Mouse (Mus musculus): Measurements from ENCODE around the gene Ift80.
"Not testable (repeated sequence)": the region's sequence is repeated elsewhere in the genome, so short reads cannot be mapped to it uniquely, and the experiment has no call there.

Gene Ift80

DNA sequence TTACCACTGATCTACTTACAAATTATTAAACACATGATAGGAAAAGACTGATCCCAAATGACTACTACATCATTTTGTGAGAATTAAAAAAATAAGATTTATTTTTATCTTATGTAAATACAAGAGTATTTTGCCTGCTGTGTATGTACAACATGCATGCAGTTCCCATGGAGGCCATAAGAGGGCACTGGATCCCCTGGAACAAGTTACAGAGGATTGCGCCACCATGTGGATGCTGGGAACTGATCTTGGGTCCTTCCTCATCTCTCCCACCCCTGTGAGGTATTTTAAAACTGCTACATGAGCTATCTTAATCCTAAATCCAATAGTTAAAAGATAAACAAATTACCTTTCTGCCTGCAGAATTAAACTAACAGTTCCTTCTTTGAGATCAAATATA is 68.9 kb downstream of the Ift80 start:
- DNase-seq (ENCODE audit: low spot score in 2 of 2) = no peak

DNA sequence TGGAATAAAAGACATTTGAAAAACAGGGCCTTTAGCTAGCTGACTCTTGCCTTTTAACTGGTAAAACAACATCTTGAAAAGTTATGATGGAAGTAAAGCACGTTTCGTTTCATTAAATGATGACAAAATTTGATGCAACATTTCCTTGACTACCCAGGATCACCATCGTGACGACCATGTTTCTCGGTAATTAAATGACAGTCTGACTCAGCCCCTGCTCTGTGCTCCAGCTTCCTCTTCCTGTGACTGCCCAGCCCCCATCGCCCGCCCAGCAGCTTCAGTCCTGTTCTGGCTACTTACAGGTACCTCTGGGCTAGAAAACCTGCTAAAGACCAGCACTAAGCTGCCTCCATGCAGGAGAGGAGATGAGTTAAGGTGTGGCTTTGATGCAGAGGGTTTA is 70.1 kb downstream of the Ift80 start:
- no peak for DNase-seq (ENCODE audit: low spot score in 2 of 2)

DNA sequence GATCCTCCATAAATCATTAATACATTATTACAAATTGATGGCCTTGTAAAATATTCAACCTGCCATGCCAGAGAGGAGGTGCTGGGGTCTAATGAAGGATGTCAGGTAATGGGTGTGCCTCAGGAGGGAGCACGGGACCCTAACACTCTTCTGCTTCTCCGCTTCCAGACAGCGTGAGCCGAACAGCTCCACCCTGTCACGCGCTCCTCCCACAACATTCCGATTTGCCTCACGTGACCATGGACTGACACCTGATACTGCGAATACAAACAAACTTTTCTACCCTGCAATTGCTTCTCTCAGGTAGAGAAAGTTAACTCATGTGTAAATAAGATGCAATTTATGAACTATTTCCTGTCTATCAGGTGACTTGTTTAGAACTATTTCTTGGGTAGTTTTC is 75.8 kb downstream of the Ift80 start:
- DNase-seq (ENCODE audit: low spot score in 2 of 2) = no peak

DNA sequence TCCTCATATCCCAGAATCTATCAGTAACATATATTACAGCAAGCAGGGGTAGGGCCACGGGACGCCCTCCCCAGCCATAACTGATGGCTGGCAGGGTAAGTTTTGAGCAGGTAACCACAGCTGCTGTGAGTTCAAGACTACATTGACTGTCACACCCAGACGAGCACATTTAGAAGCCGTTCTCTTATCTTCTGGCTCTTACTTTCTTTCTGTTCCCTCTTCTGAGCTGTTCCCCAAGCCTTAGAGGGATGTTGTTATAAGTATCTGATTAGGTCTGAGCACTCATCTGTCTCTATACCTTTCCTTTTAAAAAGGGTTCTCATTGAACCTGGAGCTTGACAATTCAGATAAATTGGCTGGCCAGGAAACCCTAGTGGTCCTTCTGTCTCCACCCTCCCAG is 96.9 kb downstream of the Ift80 start:
- no peak for DNase-seq (ENCODE audit: low spot score in 2 of 2)

DNA sequence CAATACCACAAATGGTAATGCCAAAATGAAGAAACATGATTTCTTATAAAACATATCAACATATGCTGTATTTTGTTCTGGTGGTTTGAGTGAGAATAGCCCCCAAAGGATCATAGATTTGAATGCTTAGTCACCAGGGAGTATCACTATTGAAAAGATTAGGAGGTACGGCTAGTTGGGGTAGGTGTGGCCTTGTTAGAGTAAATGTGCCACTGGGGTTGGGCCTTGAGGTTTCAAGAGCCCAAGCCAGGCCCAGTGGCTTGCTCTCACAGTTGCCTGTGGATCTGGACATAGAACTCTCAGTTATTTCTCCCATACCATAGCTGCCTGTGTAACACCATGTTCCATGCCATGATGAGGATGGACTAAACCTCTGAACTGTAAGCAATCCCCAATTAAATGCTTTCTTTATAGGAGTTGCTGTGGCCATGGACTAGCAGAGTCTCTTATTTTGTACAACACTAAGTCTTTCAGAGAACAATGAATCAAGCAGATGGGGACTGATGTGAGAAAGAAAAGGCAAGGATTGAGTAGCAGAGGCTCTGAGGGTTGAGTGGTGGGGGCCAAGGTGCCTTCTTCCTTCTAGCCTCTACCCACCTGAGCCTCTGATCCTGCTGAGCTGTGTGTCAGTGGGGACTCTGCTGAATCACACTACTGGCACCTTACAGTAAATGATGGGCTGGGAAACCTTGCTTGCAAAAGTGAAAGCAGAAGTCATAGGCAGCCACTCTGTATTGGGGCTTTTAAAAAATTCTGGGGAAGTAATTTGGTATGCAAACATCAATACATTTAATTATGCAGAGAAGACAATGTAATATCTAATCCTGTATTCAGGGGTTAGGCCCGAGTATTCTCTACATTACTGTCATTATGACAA is 99.2 kb downstream of the Ift80 start:
- DNase-seq (ENCODE audit: low spot score in 2 of 2) = no peak

DNA sequence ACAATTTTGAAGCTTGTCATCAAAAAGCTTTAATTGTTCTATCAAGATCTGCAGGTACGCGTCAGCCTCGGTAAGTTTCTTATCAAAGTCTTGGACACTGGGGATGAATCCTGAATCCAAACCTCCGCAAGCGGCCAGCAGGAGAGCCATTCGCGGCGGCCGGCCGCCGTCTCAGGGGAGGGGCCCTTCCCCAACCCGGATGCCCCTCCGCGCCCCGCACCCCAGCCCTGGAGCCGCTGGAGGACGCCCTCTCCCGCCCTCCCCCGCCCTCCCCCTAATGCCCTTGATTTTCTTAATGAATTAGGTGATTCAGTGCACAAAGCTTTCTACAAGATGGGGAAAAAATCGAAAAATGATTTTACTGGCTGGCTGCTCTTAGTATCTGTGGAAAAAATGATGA is 101.7 kb downstream of the Ift80 start:
- DNase-seq (ENCODE audit: low spot score in 2 of 2) = not testable (repeated sequence)

DNA sequence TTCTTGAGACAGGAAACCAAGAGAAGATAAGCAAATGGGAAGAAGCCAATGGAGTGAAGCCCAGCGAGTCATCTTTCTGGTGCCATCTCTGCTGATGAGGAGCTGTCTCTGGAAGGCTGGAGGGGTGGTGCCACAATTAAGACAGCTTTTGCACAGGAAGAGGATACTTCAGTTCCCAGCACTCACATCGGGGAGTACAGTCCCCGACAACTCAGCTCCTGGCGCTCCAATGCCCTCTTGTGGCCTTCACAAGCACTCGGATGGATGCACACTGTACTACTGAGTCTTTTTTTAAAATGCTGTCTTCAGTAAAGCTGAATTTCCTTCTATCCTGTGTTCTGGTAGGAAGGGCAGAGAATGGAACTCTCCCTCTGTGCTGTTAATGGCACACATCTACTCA is 107.2 kb downstream of the Ift80 start:
- no peak for DNase-seq (ENCODE audit: low spot score in 2 of 2)

DNA sequence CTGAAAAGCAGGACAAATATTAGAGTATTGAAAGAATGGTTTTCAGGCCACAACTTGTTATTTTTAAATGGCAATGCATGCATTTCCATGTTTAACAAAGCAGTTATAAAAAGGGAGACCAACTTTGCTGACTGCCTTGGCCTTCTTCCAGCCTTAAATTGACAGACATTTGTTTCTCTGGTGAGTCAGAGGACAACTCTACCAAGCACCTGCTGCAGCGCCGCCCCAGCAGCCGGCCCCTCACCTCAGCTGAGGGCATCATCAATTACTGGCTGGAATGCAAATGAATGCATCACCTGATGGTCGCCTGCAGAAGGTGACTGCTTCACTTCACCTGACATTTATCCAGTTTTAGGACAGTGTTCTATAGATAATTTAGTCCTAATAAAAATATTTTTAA is 108.9 kb downstream of the Ift80 start:
- no peak for DNase-seq (ENCODE audit: low spot score in 2 of 2)

DNA sequence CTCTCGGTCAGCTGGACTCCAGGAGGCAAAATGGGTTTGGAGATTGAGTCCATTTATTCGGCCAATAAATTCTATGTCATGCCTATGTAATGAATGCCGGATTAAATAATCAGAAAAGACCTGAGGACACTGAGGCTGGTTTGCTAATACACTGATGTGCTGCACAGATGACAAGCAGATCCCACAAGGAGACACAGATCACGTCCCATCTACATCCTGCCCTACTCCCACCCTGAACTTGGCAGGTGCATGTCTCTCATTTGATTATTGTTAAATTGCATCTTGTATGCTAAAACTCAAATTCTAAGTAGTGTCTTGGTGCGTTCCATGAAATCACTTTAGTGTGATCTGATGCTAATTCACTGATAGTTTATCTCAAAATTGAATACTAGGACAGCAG is 117.5 kb downstream of the Ift80 start:
- DNase-seq (ENCODE audit: low spot score in 2 of 2) = no peak

DNA sequence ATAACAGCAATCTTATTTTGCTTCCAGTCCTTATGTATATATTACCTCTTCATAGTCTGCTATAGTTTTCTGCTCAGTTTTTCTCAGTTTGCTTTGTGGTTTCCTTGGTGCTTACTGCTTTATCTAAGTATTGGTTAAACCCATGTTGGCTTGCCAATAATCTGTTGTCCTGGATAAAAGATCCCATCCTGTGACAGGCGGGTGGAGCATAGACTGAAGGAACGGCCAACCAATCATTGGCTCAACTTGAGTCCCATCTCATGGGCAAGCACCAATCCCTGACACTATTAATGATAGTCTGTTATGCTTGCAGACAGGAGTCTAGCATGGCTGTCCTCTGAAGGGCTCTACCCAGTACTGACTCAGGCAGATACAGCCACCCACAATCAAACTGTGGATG is 130.3 kb downstream of the Ift80 start:
- DNase-seq (ENCODE audit: low spot score in 2 of 2) = no peak

DNA sequence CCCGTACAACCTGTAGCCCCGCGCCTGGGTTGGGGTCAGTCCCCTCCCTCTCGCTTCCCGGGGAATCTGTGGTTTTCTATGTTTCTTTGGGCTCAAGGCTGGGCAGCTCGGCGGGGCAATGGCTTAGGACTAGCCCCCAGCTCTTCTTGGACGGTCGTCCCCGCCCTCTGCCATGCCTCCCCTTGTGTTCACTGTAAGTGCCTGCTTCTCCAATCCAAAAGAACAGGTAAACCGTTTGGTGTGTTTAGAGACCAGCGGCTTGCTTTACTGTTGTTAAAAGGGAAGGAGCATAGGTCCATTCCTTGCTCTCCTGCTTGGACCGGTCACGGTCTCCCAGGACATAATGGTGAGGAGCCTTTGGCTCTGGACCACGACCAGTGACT is 133.8 kb downstream of the Ift80 start:
- DNase-seq (ENCODE audit: low spot score in 2 of 2) = peak in 1 of 2 experiments; percentile 10

DNA sequence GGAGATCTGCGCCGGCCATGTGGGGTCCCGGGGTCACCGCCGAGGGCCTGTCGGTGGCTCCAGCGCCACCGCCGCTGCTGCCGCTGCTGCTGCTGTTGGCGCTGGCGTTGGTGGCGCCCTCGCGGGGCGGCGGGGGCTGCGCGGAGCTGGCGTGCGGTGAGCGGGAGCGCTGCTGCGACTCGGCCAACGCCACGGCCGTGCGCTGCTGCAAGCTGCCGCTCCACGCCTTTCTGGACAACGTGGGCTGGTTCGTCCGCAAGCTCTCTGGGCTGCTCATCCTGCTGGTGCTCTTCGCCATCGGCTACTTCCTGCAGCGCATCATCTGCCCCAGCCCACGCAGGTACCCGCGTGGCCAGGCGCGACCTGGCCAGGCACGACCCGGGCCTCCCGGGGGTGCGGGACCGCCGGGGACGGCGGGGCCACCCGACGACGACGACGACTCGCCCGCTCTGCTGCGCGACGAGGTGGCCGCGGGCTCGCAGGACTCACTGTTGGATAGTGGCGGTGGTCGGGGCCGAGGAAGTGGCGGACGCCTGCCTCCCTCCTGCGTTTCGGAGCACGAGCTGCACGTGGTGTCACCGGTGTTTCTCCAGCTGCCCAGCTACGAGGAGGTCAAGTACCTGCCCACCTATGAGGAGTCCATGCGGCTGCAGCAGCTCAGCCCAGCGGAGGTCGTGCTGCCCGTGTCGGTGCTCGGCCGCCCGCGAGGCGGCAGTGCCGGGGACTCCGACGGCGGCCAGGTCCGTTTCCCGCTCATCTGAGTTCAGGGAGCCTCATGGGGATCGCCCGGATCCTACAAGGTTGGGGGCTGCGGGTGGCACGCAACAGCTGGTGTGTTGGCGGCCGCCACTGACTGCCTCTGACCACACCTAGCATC is 134.4 kb downstream of the Ift80 start:
- DNase-seq (ENCODE audit: low spot score in 2 of 2) = peak; percentile 16 to 22

DNA sequence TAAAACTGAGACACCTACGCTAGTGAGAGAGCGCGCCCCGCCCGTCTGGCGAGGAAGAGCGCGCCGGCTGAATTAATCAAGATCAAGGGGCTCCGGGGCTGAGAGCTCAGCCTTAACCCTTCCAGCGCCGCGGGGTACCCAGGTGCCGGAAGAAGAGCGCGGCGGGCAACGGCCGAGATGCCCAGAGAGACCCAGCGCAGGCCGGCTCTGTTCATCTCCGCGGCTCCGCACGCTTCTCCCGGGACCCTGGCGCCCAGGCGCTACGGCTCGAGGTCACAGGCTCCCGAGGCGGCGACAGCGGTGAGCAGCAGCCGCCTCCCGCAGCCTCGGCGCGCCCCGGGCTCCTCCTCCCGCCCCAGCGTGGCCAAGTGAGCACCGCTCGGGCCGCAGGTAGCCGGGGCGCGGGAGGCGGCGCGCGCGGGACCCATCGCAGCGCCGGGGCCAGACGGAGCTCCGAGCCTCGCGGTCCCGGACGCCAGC is 135.1 kb downstream of the Ift80 start, which contains the start of gene 1110032F04Rik:
1110032F04Rik (plus strand) TSS at position 376 of the 480 bp plus-strand sequence.
- peak; percentile 27 to 42 for DNase-seq (ENCODE audit: low spot score in 2 of 2)

DNA sequence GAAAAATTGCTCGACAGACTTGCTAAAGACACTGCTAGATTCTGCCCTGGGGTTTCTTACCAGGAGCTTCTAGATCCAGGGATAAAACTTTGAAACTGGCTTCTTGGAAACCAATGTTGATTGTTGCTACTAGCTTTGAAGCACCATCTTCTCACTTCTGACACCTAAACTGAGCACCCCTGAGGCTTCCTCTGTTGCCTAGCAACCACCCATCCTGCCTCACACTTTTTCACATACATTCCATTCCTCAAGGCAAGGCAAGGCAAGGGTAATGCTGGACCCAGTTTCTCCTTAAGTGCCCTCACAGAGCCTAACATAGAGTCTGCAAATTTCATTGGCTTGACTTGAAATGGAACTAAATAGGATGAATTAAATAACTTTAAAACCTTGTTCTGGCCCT is 152.0 kb downstream of the Ift80 start:
- no peak for DNase-seq (ENCODE audit: low spot score in 2 of 2)

DNA sequence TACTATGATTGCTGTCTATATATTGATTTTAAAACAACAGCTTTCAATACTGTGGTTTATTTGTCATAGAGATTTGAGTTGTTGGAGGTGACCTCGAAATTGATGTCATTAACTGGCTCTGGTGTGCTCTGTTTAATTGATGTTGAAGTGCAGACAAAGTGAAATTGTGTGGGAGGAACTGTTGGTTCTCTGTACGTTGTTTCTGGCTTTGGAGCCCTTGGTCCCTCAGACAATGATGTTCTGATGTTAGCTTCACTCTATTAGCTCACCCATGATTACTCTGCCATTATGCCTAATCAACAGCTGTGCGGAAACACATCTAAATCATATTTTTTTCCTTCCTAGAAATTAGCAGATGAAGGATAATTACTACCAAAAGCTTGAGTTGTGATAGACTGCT is 156.0 kb downstream of the Ift80 start:
- no peak for DNase-seq (ENCODE audit: low spot score in 2 of 2)

DNA sequence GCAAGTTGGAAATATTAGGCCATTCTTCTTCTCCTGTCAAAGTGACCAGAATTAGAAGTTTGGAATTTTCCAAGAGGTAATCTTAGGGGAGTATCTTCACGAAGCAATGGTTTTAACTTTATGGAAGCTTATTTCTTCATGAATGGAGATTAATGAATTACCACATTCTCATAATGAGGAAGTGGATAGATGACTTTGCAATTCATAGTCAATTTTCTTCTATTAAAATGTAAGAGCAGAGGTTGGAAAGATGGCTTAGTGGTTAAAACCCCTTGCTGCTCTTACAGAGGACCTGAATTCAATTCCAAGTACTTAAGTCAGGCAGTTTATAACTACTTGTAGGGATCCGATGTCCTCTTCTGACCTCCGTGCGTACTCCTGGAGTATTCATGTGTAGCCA is 160.3 kb downstream of the Ift80 start:
- no peak for DNase-seq (ENCODE audit: low spot score in 2 of 2)

All from frontal cortex, postnatal 25 days (tissue).